Mouse (Mus musculus) heart, postnatal 0 days (tissue): ENCODE measurements around the gene Ptprt. TPM values are rescaled to one million over a fixed set of nuclear protein-coding genes. Genes with fewer than 3 reads are reported as not detected.

Experiments
- ATAC-seq: fragments of 200-750 bp; cut with Nextera tagmentation; 2 replicates; pipeline ENCODE4 v1.8.0; 2017; ENCODE audit warnings: low read depth, moderate number of reproducible peaks, moderate library complexity; ENCODE audit not compliant: insufficient read depth
- DNase-seq: peaks from one replicate; pipeline ENCODE4 v3.0.0-alpha.2; 2016; ENCODE audit warnings: low spot score
- H3K27ac ChIP-seq: fragments of 300-500 bp; sonication (generic); 2 replicates; pipeline ENCODE4 v1.5.1; 2014; ENCODE audit warnings: low read depth, mild to moderate bottlenecking
- H3K27me3 ChIP-seq: fragments of 300-500 bp; sonication (generic); 2 replicates; pipeline ENCODE4 v1.6.1; 2014; ENCODE audit warnings: low read length, mixed read lengths; ENCODE audit not compliant: control insufficient read depth, insufficient read depth
- H3K36me3 ChIP-seq: fragments of 300-500 bp; sonication (generic); replicated peaks from 2 replicates; pipeline ENCODE4 v1.6.1; 2014; ENCODE audit warnings: low read length, mixed read lengths; ENCODE audit not compliant: control insufficient read depth, insufficient read depth
- H3K4me1 ChIP-seq: fragments of 300-500 bp; sonication (generic); 2 replicates; pipeline ENCODE4 v1.6.1; 2014; ENCODE audit warnings: antibody characterized with exemption; ENCODE audit not compliant: control insufficient read depth, insufficient read depth
- H3K4me2 ChIP-seq: fragments of 300-500 bp; sonication (generic); 2 replicates; pipeline ENCODE4 v1.6.1; 2014; ENCODE audit warnings: low read depth, mild to moderate bottlenecking, low read length, moderate library complexity
- H3K4me3 ChIP-seq: fragments of 300-500 bp; sonication (generic); 2 replicates; pipeline ENCODE4 v1.5.1; 2014; ENCODE audit warnings: low read depth, low read length
- H3K9ac ChIP-seq: fragments of 300-500 bp; sonication (generic); replicated peaks from 2 replicates; pipeline ENCODE4 v1.6.1; 2014; ENCODE audit warnings: low read depth, low read length, mixed read lengths
- H3K9me3 ChIP-seq: fragments of 300-500 bp; sonication (generic); replicated peaks from 2 replicates; pipeline ENCODE4 v1.6.1; 2016; ENCODE audit warnings: low read length; ENCODE audit not compliant: control insufficient read depth
- CTCF ChIP-seq: IDR thresholded peaks from 2 replicates; pipeline ENCODE4 v1.5.1; 2016; ENCODE audit warnings: antibody characterized with exemption, control low read depth, low read depth
- EP300 ChIP-seq: IDR thresholded peaks from 2 replicates; pipeline ENCODE4 v1.6.1; 2016; ENCODE audit warnings: antibody characterized with exemption, low read depth
- WGBS: fragments of 180-500 bp; shearing (Covaris S2); extraction: QIAGEN DNeasy Blood & Tissue Kit; methylation state at CpG from one replicate; pipeline ENCODE4 v1.1.7; 2014; 5-methylcytosine and 5-hydroxymethylcytosine counted together
- polyA plus RNA-seq: library from polyadenylated mRNA; unstranded; fragments of >200 nt; fragmentation: Nextera tagmentation; extraction: Ambion mirVana; gene quantifications from 2 replicates; pipeline ENCODE4 v1.2.1, GENCODE M21; 2015
- total RNA-seq: library from RNA; depleted of rRNA; stranded (reverse); fragments of >200 nt; gene quantifications from 2 replicates; pipeline ENCODE4 v1.2.3, GENCODE M21; 2014; ENCODE audit warnings: low replicate concordance

Ptprt gene
- total and polyA plus RNA-seq, 2 experiments from 2014 or later: 0.08 to 0.55 TPM

DNA sequence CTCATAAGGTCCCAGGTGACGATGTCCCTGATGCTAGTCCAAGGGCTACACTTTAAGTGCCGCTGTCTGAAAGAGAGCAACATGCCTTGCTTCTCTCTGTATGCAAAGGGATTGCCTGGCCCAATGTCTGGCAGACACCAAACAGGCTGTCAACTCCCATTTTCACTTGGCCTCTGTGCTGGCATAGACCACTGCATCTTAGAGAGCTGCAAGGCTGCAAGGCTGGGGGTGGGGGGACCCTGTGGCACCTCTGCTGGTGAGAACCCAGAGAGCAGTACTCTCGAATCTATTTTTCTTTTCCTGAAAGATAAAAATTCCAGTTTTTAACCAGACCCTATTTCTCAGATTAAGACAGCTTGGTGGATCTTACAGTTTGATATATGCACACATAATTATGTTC is 69.6 kb downstream of the Ptprt start:
- WGBS: 70% methylated on average over 3 of the region's 3 CpGs

GRCm38 (mm10) chr2:162581651-162582050 is 79.3 kb downstream of the Ptprt start:
- Histone ChIP-seq H3K27ac (peak overlapping the region; percentile 92), H3K9me3 (no peaks in the 10 kb centered on the region), H3K4me2 (peak overlapping the region; percentile 30; the same call in 1 of the 2 replicates), H3K9ac (no peak overlapping the region), H3K36me3 (no peaks in the 10 kb centered on the region), H3K4me1 (peaks cover 11% of the 10 kb centered on the region; the same call in 1 of the 2 replicates), H3K4me3 (no peak overlapping the region), H3K27me3 (no peaks in the 10 kb centered on the region)
- TF ChIP-seq EP300 (0 out of 2 replicates have a peak, but pooled peaks have one; percentile 26), CTCF (no peak)
- WGBS: 21% methylated on average over 4 of the region's 4 CpGs
- ATAC-seq: peak; percentile 97
- DNase-seq: peak; percentile 78

More for the DNA sequence above, 69.6 kb downstream of the Ptprt start:
- Histone ChIP-seq H3K9me3 (no peaks in the 10 kb centered on the region), H3K4me3 (no peak overlapping the region), H3K36me3 (no peaks in the 10 kb centered on the region), H3K27ac (no peak overlapping the region), H3K4me1 (no peaks in the 10 kb centered on the region), H3K4me2 (no peak overlapping the region), H3K27me3 (no peaks in the 10 kb centered on the region), H3K9ac (no peak overlapping the region)
- no peak for ATAC-seq
- no peak for TF ChIP-seq CTCF
- no peak for TF ChIP-seq EP300
- DNase-seq: no peak

DNA sequence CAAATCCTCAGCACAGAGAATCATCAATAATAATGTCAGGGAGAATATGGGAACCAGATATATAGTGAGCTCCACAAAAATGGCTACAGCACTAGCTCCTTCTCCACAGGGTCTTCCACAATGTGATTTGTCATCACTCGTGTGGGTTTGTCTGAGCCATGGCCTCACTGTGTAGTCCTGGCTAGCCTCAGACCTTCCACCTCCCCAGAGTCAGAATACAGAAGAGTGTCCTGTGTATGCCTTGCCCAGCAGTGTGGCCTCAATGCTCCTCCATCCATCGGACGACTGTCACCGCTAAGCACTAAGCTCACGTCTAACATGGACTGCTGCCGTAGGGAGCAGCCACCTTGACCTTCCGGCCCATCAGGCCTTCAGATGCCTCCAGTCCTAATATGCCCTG is 83.1 kb downstream of the Ptprt start:
- TF ChIP-seq EP300: no peak
- no peak for TF ChIP-seq CTCF
- ATAC-seq: no peak

GRCm38 (mm10) chr2:162572851-162573250 is 88.1 kb downstream of the Ptprt start:
- Histone ChIP-seq H3K27ac (no peak overlapping the region), H3K9me3 (no peaks in the 10 kb centered on the region), H3K27me3 (no peaks in the 10 kb centered on the region), H3K9ac (no peak overlapping the region), H3K36me3 (no peaks in the 10 kb centered on the region), H3K4me3 (no peak overlapping the region), H3K4me1 (no peaks in the 10 kb centered on the region), H3K4me2 (no peak overlapping the region)
- DNase-seq (no peak), ATAC-seq (no peak)
- 68% methylated on average over 2 of the region's 2 CpGs for WGBS
- TF ChIP-seq CTCF: peak; percentile 13; the same call in 1 of the 2 replicates
- no peak for TF ChIP-seq EP300

More for the DNA sequence above, 83.1 kb downstream of the Ptprt start:
- WGBS: 87% methylated on average over 7 of the region's 7 CpGs
- no peak overlapping the region for H3K4me2 ChIP-seq
- peaks cover 11% of the 10 kb centered on the region; the same call in 1 of the 2 replicates for H3K4me1 ChIP-seq
- no peaks in the 10 kb centered on the region for H3K27me3 ChIP-seq
- no peaks in the 10 kb centered on the region for H3K9me3 ChIP-seq
- H3K9ac ChIP-seq: no peak overlapping the region
- H3K27ac ChIP-seq: no peak overlapping the region
- H3K36me3 ChIP-seq: no peaks in the 10 kb centered on the region
- no peak overlapping the region for H3K4me3 ChIP-seq
- no peak for DNase-seq

GRCm38 (mm10) chr2:162571037-162571436 is 89.9 kb downstream of the Ptprt start:
- Histone ChIP-seq H3K36me3 (no peaks in the 10 kb centered on the region), H3K4me3 (no peak overlapping the region), H3K27me3 (no peaks in the 10 kb centered on the region), H3K4me1 (no peaks in the 10 kb centered on the region), H3K9ac (no peak overlapping the region), H3K27ac (no peak overlapping the region), H3K4me2 (no peak overlapping the region), H3K9me3 (no peaks in the 10 kb centered on the region)
- ATAC-seq: no peak
- WGBS: 85% methylated on average over 12 of the region's 12 CpGs
- no peak for DNase-seq
- TF ChIP-seq EP300: no peak
- no peak for TF ChIP-seq CTCF

- Histone ChIP-seq H3K9ac (no peak overlapping the region), H3K27ac (no peak overlapping the region), H3K4me3 (no peak overlapping the region), H3K9me3 (no peaks in the 10 kb centered on the region), H3K27me3 (no peaks in the 10 kb centered on the region), H3K4me1 (no peaks in the 10 kb centered on the region), H3K36me3 (no peaks in the 10 kb centered on the region), H3K4me2 (no peak overlapping the region)
- DNase-seq (peak; percentile 13), ATAC-seq (no peak)
- TF ChIP-seq CTCF: no peak
- TF ChIP-seq EP300: no peak
- 65% methylated on average over 6 of the region's 6 CpGs for WGBS
Measured at GRCm38 (mm10) chr2:162568308-162569100, 92.4 kb downstream of the Ptprt start.
